Mouse (Mus musculus) intestine, postnatal 0 days (tissue): ENCODE measurements at regions not wholly inside any gene's neighbourhood (a gene's known extent, or its start where the extent isn't known, plus 50 kb on each side); places are given as distances from the start of the nearest gene placed in this dataset.

Experiments
- ATAC-seq: fragments of 200-750 bp; cut with Nextera tagmentation; 2 replicates; pipeline ENCODE4 v1.8.0; 2017; ENCODE audit warnings: mild to moderate bottlenecking, moderate TSS enrichment, moderate library complexity
- H3K27ac ChIP-seq: fragments of 300-500 bp; sonication (generic); 2 replicates; pipeline ENCODE4 v1.5.1; 2014; ENCODE audit warnings: mild to moderate bottlenecking, low read depth, low read length, moderate library complexity
- H3K27me3 ChIP-seq: fragments of 300-500 bp; sonication (generic); replicated peaks from 2 replicates; pipeline ENCODE4 v1.6.1; 2014; ENCODE audit warnings: low read length, mixed read lengths; ENCODE audit not compliant: control insufficient read depth, insufficient read depth
- H3K36me3 ChIP-seq: fragments of 300-500 bp; sonication (generic); 2 replicates; pipeline ENCODE4 v1.6.1; 2014; ENCODE audit warnings: mild to moderate bottlenecking, moderate library complexity; ENCODE audit not compliant: control insufficient read depth, insufficient read depth
- H3K4me1 ChIP-seq: fragments of 300-500 bp; sonication (generic); replicated peaks from 2 replicates; pipeline ENCODE4 v1.6.1; 2014; ENCODE audit warnings: antibody characterized with exemption, low read length, mixed read lengths; ENCODE audit not compliant: control insufficient read depth, insufficient read depth
- H3K4me2 ChIP-seq: fragments of 300-500 bp; sonication (generic); replicated peaks from 2 replicates; pipeline ENCODE4 v1.6.1; 2014; ENCODE audit warnings: low read depth, mild to moderate bottlenecking, moderate library complexity
- H3K4me3 ChIP-seq: fragments of 300-500 bp; sonication (generic); 2 replicates; pipeline ENCODE4 v1.5.1; 2014; ENCODE audit warnings: low read depth, low read length
- H3K9ac ChIP-seq: fragments of 300-500 bp; sonication (generic); 2 replicates; pipeline ENCODE4 v1.6.1; 2014; ENCODE audit warnings: mild to moderate bottlenecking, low read depth, low read length
- H3K9me3 ChIP-seq: fragments of 300-500 bp; sonication (generic); 2 replicates; pipeline ENCODE4 v1.6.1; 2016; ENCODE audit warnings: mixed run types; ENCODE audit not compliant: control insufficient read depth
- CTCF ChIP-seq: sonication (generic); IDR thresholded peaks from 2 replicates; pipeline ENCODE4 v1.5.1; 2016; ENCODE audit warnings: low read depth, mild to moderate bottlenecking, control low read depth, antibody characterized with exemption, moderate library complexity
- WGBS: fragments of 180-500 bp; shearing (Covaris S2); extraction: QIAGEN DNeasy Blood & Tissue Kit; methylation state at CpG from one replicate; pipeline ENCODE4 v1.1.7; 2014; 5-methylcytosine and 5-hydroxymethylcytosine counted together

DNA sequence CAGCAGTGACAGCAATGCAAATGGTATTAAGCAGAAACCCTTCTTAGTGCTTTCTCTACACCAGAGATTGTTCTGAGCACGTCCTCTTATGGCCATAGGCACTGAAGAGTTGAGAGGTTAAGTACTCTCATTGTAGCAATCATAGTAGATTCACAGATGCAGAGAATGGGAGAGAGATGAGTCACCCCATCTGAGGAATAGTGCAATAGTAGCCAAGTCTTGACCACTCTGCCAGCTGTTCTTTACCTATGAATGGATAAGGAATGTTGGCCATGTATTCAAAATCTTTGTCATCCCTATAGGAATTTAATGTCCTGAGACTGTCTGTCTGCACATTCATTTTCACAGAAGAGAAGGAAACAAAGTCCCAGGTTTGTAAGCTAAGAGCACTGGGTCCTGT, 198.0 kb downstream of the Ice1 start:
- Histone ChIP-seq H3K36me3 (no peaks in the 10 kb centered on the region), H3K4me2 (no peak overlapping the region), H3K4me3 (no peak overlapping the region), H3K9me3 (no peaks in the 10 kb centered on the region), H3K27ac (no peak overlapping the region), H3K4me1 (no peaks in the 10 kb centered on the region), H3K27me3 (no peaks in the 10 kb centered on the region), H3K9ac (no peak overlapping the region)
- 52% methylated on average over 1 of the region's 1 CpGs for WGBS
- no peak for TF ChIP-seq CTCF
- no peak for ATAC-seq

DNA sequence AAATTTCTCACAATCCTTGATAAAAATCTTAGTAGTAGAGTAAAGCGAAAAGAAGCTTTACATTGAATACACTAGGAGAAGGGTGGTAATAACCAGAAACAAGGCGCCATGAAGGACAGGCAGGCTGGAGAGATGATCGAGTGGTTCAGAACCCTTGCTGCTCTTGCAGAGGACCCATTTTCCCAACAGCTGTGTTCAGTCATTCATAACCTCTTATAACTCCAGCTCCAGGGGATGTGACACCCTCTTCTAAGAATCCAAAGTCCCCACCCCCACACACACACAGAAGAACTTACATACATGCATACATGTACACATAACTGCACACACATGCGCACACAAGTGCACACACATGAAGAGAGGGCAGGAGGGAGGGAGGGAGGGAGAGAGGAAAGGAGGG, 190.5 kb downstream of the Ice1 start:
- no peaks in the 10 kb centered on the region for H3K36me3 ChIP-seq
- no peaks in the 10 kb centered on the region for H3K27me3 ChIP-seq
- H3K27ac ChIP-seq: no peak overlapping the region
- H3K9ac ChIP-seq: no peak overlapping the region
- 82% methylated on average over 4 of the region's 4 CpGs for WGBS
- H3K4me1 ChIP-seq: no peaks in the 10 kb centered on the region
- no peak for ATAC-seq
- H3K4me3 ChIP-seq: no peak overlapping the region
- TF ChIP-seq CTCF: no peak
- no peak overlapping the region for H3K4me2 ChIP-seq
- no peaks in the 10 kb centered on the region for H3K9me3 ChIP-seq

DNA sequence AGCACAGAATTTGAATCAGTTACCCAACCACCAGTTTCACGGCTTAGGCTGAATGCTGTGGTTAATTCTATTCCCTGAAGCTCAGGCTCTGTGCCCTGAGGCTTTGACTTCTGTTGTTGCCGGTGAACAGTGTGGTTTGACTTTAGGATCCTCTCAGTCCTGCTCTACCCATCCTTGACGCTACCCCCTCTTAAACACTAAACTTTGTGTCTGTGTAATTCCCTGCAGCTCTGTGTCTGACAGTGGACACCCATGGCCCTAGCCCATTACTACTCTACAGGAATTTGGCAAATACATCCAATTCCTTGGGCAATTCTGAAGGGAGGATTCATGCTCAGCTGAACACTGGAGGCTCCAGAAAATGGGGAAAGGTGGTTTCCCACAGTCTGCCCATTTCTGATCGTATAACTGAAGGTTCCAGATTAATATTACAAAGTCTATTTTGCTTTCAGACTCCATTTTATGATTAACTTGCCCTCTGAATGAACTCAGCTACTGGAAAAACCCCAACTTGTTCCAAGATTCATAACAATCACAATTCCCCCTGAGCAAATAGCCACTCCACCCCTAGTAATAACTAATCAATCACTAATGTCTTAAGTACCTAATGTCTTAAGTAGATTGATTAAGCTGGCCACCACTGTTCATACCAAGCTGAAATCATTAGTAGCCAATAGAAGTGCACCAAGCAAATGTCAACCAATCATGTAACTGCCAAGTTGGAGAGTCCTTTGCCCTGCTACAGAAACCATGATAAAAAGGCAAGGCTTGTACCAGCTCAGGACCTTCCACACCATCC, 182.6 kb downstream of the Ice1 start:
- no peak for TF ChIP-seq CTCF
- Histone ChIP-seq H3K4me1 (no peaks in the 10 kb centered on the region), H3K9me3 (no peaks in the 10 kb centered on the region), H3K4me2 (no peak overlapping the region), H3K4me3 (no peak overlapping the region), H3K36me3 (no peaks in the 10 kb centered on the region), H3K9ac (no peak overlapping the region), H3K27ac (no peak overlapping the region), H3K27me3 (no peaks in the 10 kb centered on the region)
- no peak for ATAC-seq
- WGBS: 71% methylated on average over 4 of the region's 4 CpGs

DNA sequence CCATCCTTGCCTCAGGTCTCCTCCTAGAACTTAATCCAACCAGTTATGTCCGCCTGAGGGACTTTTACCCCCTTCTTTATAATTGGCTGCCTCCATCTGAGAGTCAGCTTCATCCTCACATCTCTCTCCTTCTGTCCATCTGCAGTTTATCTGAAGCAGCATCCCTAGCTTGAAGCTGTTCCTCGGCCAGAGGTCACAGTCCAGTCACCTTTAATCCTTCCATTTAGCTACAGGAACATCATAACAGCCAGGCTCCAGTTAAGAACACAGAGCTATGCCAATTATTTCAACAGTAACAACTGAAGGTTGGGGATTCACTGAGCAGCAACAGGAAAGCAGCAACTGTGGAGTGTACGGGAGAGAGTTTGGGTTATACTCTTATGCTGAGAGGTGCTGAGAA, 179.0 kb downstream of the Ice1 start:
- H3K4me3 ChIP-seq: no peak overlapping the region

DNA sequence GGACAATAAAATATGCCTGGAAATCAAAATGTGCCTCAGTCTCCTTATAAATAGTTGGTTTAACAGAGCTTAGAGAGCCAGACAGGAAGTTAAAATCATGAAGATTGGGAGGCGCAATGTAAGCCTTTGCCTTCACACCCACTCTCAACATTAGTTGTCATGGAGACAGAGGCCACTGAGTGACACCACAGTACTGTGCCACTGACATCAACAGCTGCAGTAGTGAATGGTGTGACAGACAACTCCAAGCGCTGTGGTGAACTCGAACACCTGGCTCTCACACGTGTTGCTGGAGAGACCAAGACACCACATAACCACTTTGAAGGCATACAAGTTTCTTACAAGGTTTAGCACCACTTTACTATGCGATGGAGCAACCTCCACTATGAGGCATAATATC, 172.4 kb downstream of the Ice1 start:
- TF ChIP-seq CTCF: no peak
- WGBS: 80% methylated on average over 5 of the region's 5 CpGs
- Histone ChIP-seq H3K27me3 (no peaks in the 10 kb centered on the region), H3K4me1 (no peaks in the 10 kb centered on the region), H3K4me3 (no peak overlapping the region), H3K4me2 (no peak overlapping the region), H3K36me3 (no peaks in the 10 kb centered on the region), H3K9me3 (no peaks in the 10 kb centered on the region), H3K9ac (no peak overlapping the region), H3K27ac (no peak overlapping the region)
- no peak for ATAC-seq

More for the DNA sequence above, 179.0 kb downstream of the Ice1 start:
- Histone ChIP-seq H3K4me2 (no peak overlapping the region), H3K9me3 (no peaks in the 10 kb centered on the region), H3K4me1 (no peaks in the 10 kb centered on the region), H3K36me3 (no peaks in the 10 kb centered on the region), H3K27me3 (no peaks in the 10 kb centered on the region), H3K9ac (no peak overlapping the region), H3K27ac (no peak overlapping the region)
- no peak for TF ChIP-seq CTCF
- 70% methylated on average over 3 of the region's 3 CpGs for WGBS
- ATAC-seq: no peak

DNA sequence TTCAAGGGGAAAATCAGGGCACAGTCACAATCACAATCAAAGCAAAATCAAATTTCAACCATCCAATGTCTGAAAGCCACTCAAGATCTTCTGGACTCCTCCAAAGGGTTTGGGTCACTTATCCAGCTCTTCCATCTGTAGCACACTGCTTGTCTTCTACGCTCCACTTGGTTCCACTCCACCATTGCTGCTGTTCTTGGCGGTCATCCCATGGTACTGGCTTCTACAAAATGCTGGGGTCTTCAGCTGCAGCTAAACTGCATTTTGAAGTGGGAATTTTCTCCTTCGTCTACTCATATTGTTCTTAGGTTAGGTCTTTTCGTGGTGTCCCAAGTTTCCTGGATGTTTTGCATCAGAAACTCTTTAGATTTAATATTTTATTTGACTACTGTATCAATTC, 162.7 kb downstream of the Ice1 start:
- H3K27ac ChIP-seq: no peak overlapping the region
- H3K9ac ChIP-seq: no peak overlapping the region
- 82% methylated on average over 4 of the region's 4 CpGs for WGBS
- H3K4me2 ChIP-seq: no peak overlapping the region
- H3K27me3 ChIP-seq: no peaks in the 10 kb centered on the region
- no peaks in the 10 kb centered on the region for H3K36me3 ChIP-seq
- no peaks in the 10 kb centered on the region for H3K9me3 ChIP-seq
- TF ChIP-seq CTCF: no peak
- H3K4me1 ChIP-seq: no peaks in the 10 kb centered on the region
- H3K4me3 ChIP-seq: no peak overlapping the region
- no peak for ATAC-seq
